Mouse (Mus musculus) midbrain, embryonic 16.5 days (tissue): ENCODE data around the gene Gm973. TPM values are rescaled to one million over a fixed set of nuclear protein-coding genes. Genes with fewer than 3 reads are reported as not detected.

ENCODE experiments used
- ATAC-seq: fragments of 200-750 bp; cut with Nextera tagmentation; 2 replicates; pipeline ENCODE4 v1.8.0; 2017; ENCODE audit warnings: moderate TSS enrichment
- H3K27ac ChIP-seq: fragments of 300-500 bp; sonication (generic); 2 replicates; pipeline ENCODE4 v1.5.1; 2014; ENCODE audit warnings: mild to moderate bottlenecking, low read length, mixed read lengths
- H3K27me3 ChIP-seq: fragments of 300-500 bp; sonication (generic); 2 replicates; pipeline ENCODE4 v1.6.1; 2014; ENCODE audit warnings: low read depth, low read length, mixed read lengths; ENCODE audit not compliant: control insufficient read depth, insufficient read depth
- H3K36me3 ChIP-seq: fragments of 300-500 bp; sonication (generic); 2 replicates; pipeline ENCODE4 v1.6.1; 2014; ENCODE audit warnings: mild to moderate bottlenecking, low read length, moderate library complexity, mixed read lengths; ENCODE audit not compliant: control insufficient read depth, insufficient read depth
- H3K4me1 ChIP-seq: fragments of 300-500 bp; sonication (generic); 2 replicates; pipeline ENCODE4 v1.6.1; 2014; ENCODE audit warnings: mild to moderate bottlenecking, low read length, mixed read lengths; ENCODE audit not compliant: control insufficient read depth, insufficient read depth
- H3K4me2 ChIP-seq: fragments of 300-500 bp; sonication (generic); 2 replicates; pipeline ENCODE4 v1.6.1; 2014; ENCODE audit warnings: mild to moderate bottlenecking, low read length, mixed read lengths
- H3K4me3 ChIP-seq: fragments of 300-500 bp; sonication (generic); 2 replicates; pipeline ENCODE4 v1.5.1; 2014; ENCODE audit warnings: low read depth, mild to moderate bottlenecking, low read length, moderate library complexity, mixed read lengths
- H3K9ac ChIP-seq: fragments of 300-500 bp; sonication (generic); 2 replicates; pipeline ENCODE4 v1.6.1; 2014; ENCODE audit warnings: low read depth, low read length, mixed read lengths
- H3K9me3 ChIP-seq: fragments of 300-500 bp; sonication (generic); replicated peaks from 2 replicates; pipeline ENCODE4 v1.6.1; 2014; ENCODE audit warnings: mild to moderate bottlenecking, low read length, mixed read lengths; ENCODE audit not compliant: control insufficient read depth, poor library complexity, severe bottlenecking
- WGBS: fragments of 180-500 bp; shearing (Covaris S2); extraction: QIAGEN DNeasy Blood & Tissue Kit; methylation state at CpG from one replicate; pipeline ENCODE4 v1.1.7; 2014; 5-methylcytosine and 5-hydroxymethylcytosine counted together
- polyA plus RNA-seq: library from polyadenylated mRNA; unstranded; fragments of >200 nt; fragmentation: Nextera tagmentation; extraction: Ambion mirVana; gene quantifications from 2 replicates; pipeline ENCODE4 v1.2.1, GENCODE M21; 2015

The Gm973 gene
- polyA plus RNA-seq, 1 experiment from 2014 or later, result 14.1 TPM

- 66% methylated on average over 8 of the region's 8 CpGs for WGBS
- Histone ChIP-seq H3K4me3 (no peak overlapping the region), H3K27ac (no peak overlapping the region), H3K27me3 (no peaks in the 10 kb centered on the region), H3K9ac (no peak overlapping the region), H3K4me1 (peaks cover 5% of the 10 kb centered on the region), H3K4me2 (no peak overlapping the region), H3K9me3 (no peaks in the 10 kb centered on the region), H3K36me3 (no peaks in the 10 kb centered on the region)
- no peak for ATAC-seq
Measured at GRCm38 (mm10) chr1:59580131-59580751, 64.2 kb downstream of the Gm973 start.

DNA sequence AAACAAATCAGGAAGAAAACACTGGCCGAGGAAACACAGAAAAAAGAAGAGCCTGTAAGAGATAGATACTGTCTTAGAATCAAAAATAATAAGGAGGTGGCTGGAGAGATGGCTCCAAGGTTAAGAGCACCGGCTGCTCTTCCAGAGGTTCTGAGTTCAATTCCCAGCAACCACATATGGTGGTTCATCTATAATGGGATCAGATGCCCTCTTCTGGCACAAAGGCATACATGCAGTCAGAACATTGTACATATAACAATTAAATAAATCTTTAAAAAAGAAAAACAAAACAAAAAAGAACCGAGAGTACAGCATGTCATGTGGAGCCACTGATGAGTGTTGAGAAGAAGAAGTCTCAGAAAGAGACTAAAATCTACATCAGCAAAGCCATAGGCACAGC, 64.8 kb downstream of the Gm973 start:
- Histone ChIP-seq H3K9me3 (no peaks in the 10 kb centered on the region), H3K27ac (no peak overlapping the region), H3K4me1 (peaks cover 5% of the 10 kb centered on the region), H3K4me2 (no peak overlapping the region), H3K4me3 (no peak overlapping the region), H3K27me3 (no peaks in the 10 kb centered on the region), H3K9ac (no peak overlapping the region), H3K36me3 (no peaks in the 10 kb centered on the region)
- ATAC-seq, result no peak
- WGBS, result 84% methylated on average over 3 of the region's 3 CpGs

DNA sequence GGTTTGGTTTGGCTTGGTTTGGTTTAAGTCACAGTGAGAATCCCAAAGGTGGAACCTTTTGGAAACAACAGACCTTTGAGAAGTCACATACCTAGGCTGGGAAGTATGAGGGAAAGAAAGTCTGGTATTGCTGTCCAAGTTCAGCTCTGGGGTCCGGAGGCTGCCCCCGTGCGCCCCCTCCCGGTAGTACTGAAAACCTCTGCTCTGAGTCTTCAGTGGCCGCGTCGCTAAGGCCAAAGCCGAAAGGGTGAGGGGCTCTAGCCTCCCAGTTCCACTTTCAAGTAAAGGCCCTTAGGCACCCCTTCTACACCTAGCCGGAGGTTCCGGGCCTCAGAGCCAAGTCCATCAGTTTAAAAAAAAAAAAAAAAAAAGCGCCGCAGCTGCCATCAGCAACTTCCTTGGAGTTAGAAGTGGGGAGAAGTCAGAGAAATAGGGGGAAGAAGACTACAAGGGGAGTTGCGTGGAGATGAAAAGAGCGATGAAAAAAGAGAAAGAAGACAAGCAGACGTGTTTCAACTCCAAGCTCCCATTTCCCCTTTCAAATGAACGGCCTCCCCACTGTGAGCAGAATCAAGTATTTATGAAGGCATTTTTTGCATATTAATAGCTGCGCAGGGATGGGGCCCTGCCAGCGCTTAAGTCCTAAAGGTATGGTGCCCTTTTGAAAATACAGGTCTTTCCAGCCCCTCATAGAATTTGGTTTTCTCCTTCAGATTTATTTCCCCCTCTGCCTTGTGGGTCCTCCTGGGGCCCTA, 68.8 kb downstream of the Gm973 start:
- H3K9me3 ChIP-seq, result no peaks in the 10 kb centered on the region
- peak; percentile 67 for ATAC-seq
- no peak overlapping the region for H3K4me3 ChIP-seq
- no peak overlapping the region for H3K27ac ChIP-seq
- no peaks in the 10 kb centered on the region for H3K27me3 ChIP-seq
- peak overlapping the region; percentile 42 for H3K4me2 ChIP-seq
- 6% methylated on average over 17 of the region's 18 CpGs for WGBS
- H3K4me1 ChIP-seq, result peaks cover 3% of the 10 kb centered on the region
- no peaks in the 10 kb centered on the region for H3K36me3 ChIP-seq
- H3K9ac ChIP-seq, result no peak overlapping the region

GRCm38 (mm10) chr1:59589271-59589670, 73.2 kb downstream of the Gm973 start:
- Histone ChIP-seq H3K27me3 (peaks cover 3% of the 10 kb centered on the region), H3K27ac (no peak overlapping the region), H3K36me3 (no peaks in the 10 kb centered on the region), H3K9me3 (no peaks in the 10 kb centered on the region), H3K9ac (no peak overlapping the region), H3K4me3 (no peak overlapping the region), H3K4me1 (peaks cover 19% of the 10 kb centered on the region), H3K4me2 (no peak overlapping the region)
- ATAC-seq, result no peak
- WGBS, result 71% methylated on average over 1 of the region's 1 CpGs

- H3K4me3 ChIP-seq, result no peak overlapping the region
- WGBS, result 1% methylated on average over 10 of the region's 10 CpGs
- peaks cover 5% of the 10 kb centered on the region for H3K27me3 ChIP-seq
- H3K4me1 ChIP-seq, result peaks cover 16% of the 10 kb centered on the region
- peak overlapping the region; percentile 42 for H3K4me2 ChIP-seq
- no peaks in the 10 kb centered on the region for H3K36me3 ChIP-seq
- no peak overlapping the region for H3K9ac ChIP-seq
- H3K9me3 ChIP-seq, result no peaks in the 10 kb centered on the region
- peak; percentile 50; the same call in 1 of the 2 replicates for ATAC-seq
- 0 out of 2 replicates have a peak overlapping the region, but pooled peaks have one; percentile 5 for H3K27ac ChIP-seq
Measured at GRCm38 (mm10) chr1:59592359-59592758, 76.3 kb downstream of the Gm973 start.

DNA sequence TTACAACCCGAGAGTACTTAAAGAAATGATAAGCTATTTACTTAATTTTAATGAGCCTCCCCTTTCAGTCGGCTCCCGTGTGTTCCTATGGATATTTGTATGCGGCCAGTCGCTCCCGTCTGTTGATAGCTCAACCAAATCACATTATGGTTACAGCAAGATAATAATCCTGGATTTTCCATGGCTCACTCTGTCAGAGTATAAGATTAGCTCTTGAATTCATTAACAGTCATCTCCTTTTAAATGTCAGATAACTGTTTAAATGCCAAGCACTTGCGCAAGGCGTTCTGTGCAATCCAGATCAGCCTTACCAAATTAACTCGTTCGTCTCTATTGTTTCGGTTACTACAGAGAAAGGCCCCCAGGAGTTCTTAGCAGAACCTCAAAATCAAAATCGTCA, 76.8 kb downstream of the Gm973 start:
- Histone ChIP-seq H3K27me3 (peaks cover 8% of the 10 kb centered on the region), H3K9me3 (no peaks in the 10 kb centered on the region), H3K9ac (no peak overlapping the region), H3K36me3 (no peaks in the 10 kb centered on the region), H3K4me2 (peak overlapping the region; percentile 42), H3K27ac (no peak overlapping the region), H3K4me1 (peaks cover 16% of the 10 kb centered on the region), H3K4me3 (no peak overlapping the region)
- WGBS, result 5% methylated on average over 12 of the region's 12 CpGs
- ATAC-seq, result peak; percentile 53; the same call in 1 of the 2 replicates

DNA sequence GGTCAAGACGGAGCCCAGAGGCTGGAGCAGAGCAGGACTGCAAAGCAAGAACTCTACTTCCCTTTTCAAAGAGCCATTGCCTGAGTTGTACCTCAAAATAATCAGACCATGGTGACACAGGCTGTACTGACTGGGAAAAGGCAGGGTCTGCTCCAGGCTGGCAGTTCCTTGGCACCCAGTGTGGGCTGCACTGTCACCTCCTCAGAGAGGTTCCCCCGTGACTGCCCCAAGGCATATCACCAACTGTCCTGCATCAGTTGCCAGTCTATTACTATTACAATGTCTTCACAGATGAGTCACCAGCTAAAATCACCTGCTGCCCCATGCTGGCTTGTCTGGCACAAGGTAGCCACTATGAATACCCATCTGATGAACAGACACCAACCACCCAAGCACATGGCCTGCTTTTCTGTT, 77.6 kb downstream of the Gm973 start:
- Histone ChIP-seq H3K9ac (no peak overlapping the region), H3K36me3 (no peaks in the 10 kb centered on the region), H3K4me1 (peaks cover 16% of the 10 kb centered on the region), H3K9me3 (no peaks in the 10 kb centered on the region), H3K27ac (no peak overlapping the region), H3K27me3 (peaks cover 8% of the 10 kb centered on the region), H3K4me2 (no peak overlapping the region), H3K4me3 (no peak overlapping the region)
- no peak for ATAC-seq
- WGBS, result 70% methylated on average over 2 of the region's 2 CpGs

DNA sequence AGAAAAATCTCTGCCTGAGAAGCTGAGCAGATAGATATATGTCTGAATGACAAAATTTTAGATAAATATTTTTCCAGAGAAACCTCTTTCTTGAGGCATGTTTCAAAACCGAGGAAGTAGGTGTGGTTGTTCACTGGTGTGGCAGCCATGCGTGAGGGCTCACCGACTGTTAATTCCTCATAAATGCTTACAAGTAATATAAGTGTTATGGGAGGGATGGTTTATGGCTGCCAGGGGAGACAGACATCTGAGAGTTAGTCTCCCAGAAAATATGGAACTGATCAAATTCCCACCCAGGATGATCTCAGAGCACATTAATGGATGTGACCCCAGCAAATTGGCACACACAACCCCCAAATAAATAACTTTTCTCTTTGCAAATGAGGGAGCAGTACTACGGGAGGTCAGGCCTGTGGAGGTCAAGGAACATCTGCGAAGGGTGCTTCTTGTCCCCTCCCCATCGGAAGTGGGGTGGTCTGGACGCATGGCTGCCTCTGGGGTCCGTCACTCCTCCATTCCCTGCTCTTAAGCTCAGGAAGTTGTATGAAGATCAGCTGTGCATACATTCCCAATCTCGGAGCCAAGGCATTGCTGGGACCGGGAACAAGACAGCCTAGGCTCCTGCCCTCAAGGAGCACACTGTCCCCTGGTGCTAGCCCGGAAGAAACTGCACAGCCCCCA, 78.7 kb downstream of the Gm973 start:
- no peak overlapping the region for H3K4me2 ChIP-seq
- ATAC-seq, result no peak
- H3K4me1 ChIP-seq, result peaks cover 16% of the 10 kb centered on the region
- no peaks in the 10 kb centered on the region for H3K36me3 ChIP-seq
- H3K9me3 ChIP-seq, result no peaks in the 10 kb centered on the region
- WGBS, result 92% methylated on average over 11 of the region's 11 CpGs
- H3K4me3 ChIP-seq, result no peak overlapping the region
- H3K27me3 ChIP-seq, result peaks cover 8% of the 10 kb centered on the region
- H3K9ac ChIP-seq, result no peak overlapping the region
- no peak overlapping the region for H3K27ac ChIP-seq

- Histone ChIP-seq H3K27me3 (peaks cover 8% of the 10 kb centered on the region), H3K4me1 (peaks cover 16% of the 10 kb centered on the region), H3K4me3 (no peak overlapping the region), H3K9me3 (no peaks in the 10 kb centered on the region), H3K9ac (no peak overlapping the region), H3K27ac (no peak overlapping the region), H3K36me3 (no peaks in the 10 kb centered on the region), H3K4me2 (no peak overlapping the region)
- ATAC-seq, result no peak
- 91% methylated on average over 9 of the region's 9 CpGs for WGBS
Measured at GRCm38 (mm10) chr1:59595609-59596008, 79.5 kb downstream of the Gm973 start.
